In genomic region chr15:79071117-79072039, GRCm38 (mm10) we compare ENCODE assay signal across 1 mouse cellular context.
TF ChIP-seq lines count a peak whose summit lies in the region.

No protein-coding gene starts in this region.

TF ChIP-seq in CH12.LX, 34 proteins besides CTCF, POLR2A, EP300 and RAD21 (continued from another document):
- TF ChIP-seq E2F4 (IDR thresholded peaks at IDR 0.05; ENCODE audit: insufficient replicate concordance, low read depth, low read length) (no peak), TBP (conservative IDR thresholded peaks at IDR 0.05; ENCODE audit: low read depth, low read length) (peak; percentile 59; the same call in 1 of the 2 replicates), ETS1 (conservative IDR thresholded peaks at IDR 0.05; ENCODE audit: low read depth, low read length) (no peak; the same call in 1 of the 2 replicates), JUND (conservative IDR thresholded peaks at IDR 0.05; ENCODE audit: low read depth, low read length) (peak; percentile 28; the same call in 1 of the 2 replicates), USF1 (IDR thresholded peaks at IDR 0.05; ENCODE audit: low read depth, low read length) (no peak), POLR2AphosphoS2 (IDR thresholded peaks at IDR 0.05; ENCODE audit: low read depth, low read length) (no peak), PAX5 (IDR thresholded peaks at IDR 0.05; ENCODE audit: low read length) (no peak), RCOR1 (conservative IDR thresholded peaks at IDR 0.05; ENCODE audit: low read depth, low read length) (no peak), CHD2 (IDR thresholded peaks at IDR 0.05; ENCODE audit: low read length) (peak; percentile 35; the same call in 1 of the 2 replicates), ZNF384 (IDR thresholded peaks at IDR 0.05; ENCODE audit: low read depth, low read length) (peak; percentile 96), NELFE (IDR thresholded peaks at IDR 0.05; ENCODE audit: low read depth, low read length) (no peak), SMC3 (IDR thresholded peaks at IDR 0.05; ENCODE audit: low read depth, low read length) (peak; percentile 78), HCFC1 (IDR thresholded peaks at IDR 0.05; ENCODE audit: low read depth, low read length) (no peak)
